Mouse (Mus musculus) bone marrow, adult 2 months (tissue): Measurements from ENCODE around the gene Suz12. TPM values are rescaled to one million over a fixed set of nuclear protein-coding genes. Genes with fewer than 3 reads are reported as not detected.
A peak's percentile ranks its signal among the peaks of the same experiment; 100 is the strongest.
"Not testable (repeated sequence)": the region's sequence is repeated elsewhere in the genome, so short reads cannot be mapped to it uniquely, and the experiment has no call there.

Experiments used
- H3K27ac ChIP-seq: fragments of 200-500 bp; 2 replicates; pipeline ENCODE4 v1.5.1; 2012; ENCODE audit warnings: low read depth, mild to moderate bottlenecking, control low read depth, inconsistent platforms, low read length; ENCODE audit not compliant: control insufficient read depth, poor library complexity, insufficient read depth
- H3K4me1 ChIP-seq: fragments of 200-500 bp; 2 replicates; pipeline ENCODE4 v1.6.1; 2011; ENCODE audit warnings: low read length; ENCODE audit not compliant: control insufficient read depth, insufficient read depth
- H3K4me3 ChIP-seq: fragments of 200-500 bp; replicated peaks from 2 replicates; pipeline ENCODE3; 2011; ENCODE audit warnings: mild to moderate bottlenecking, low read depth, low read length, control low read depth; ENCODE audit not compliant: control insufficient read depth
- CTCF ChIP-seq: fragments of 200-500 bp; IDR thresholded peaks from 2 replicates; pipeline ENCODE4 v1.5.1; 2011; ENCODE audit warnings: low read length, control low read depth; ENCODE audit not compliant: control insufficient read depth, insufficient read depth
- POLR2A ChIP-seq: fragments of 200-500 bp; IDR thresholded peaks from 2 replicates; pipeline ENCODE4 v1.6.1; 2011; ENCODE audit warnings: low read depth, mild to moderate bottlenecking, control low read depth, low read length, borderline replicate concordance; ENCODE audit not compliant: control insufficient read depth
- WGBS: fragments of 180-500 bp; shearing (Covaris S2); methylation state at CpG from one replicate; pipeline ENCODE4 v1.1.7; 2018; 5-methylcytosine and 5-hydroxymethylcytosine counted together
- polyA plus RNA-seq: library from polyadenylated mRNA; stranded (reverse); fragments of >200 nt; gene quantifications from 2 replicates; pipeline ENCODE4 v1.2.4, GENCODE M21; 2011; ENCODE audit warnings: low replicate concordance; ENCODE audit not compliant: missing spikeins, insufficient read depth, insufficient read length

Suz12 gene
- polyA plus RNA-seq, 1 experiment: 39.0 TPM

DNA sequence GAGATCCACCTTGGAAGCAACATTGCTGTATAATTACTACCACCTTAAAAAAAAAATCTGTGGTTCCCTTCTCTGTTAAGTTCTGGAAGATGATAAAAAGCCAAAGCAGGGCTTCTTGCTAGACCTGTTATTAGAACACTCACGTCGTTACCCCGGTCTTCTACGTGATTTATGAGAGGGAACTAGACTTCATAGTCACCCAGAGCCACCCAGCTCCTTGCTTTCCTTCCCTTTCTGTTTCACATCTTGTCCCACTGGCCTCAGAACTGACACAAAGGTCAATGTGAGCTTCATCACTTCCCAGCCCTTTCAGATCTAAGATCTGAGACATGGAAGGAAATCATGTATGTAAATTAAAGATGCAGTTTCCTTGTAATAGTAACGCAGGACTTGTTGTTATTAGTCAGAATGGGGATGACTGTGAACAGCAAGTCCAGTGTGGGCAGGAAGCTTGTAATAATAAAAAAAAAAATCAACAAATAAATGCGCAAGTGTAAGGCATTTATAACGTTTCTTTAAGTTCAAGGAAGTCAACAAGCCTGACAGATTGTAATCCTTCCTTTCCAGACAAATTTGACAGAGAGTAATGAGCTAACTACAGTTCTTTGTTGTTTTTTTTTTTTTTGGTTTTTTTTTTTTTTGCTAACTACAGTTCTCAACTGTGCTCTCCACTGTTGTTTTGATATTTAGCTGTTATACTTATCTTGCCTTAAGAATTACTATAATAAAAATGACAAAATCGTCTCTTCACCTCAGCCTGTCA lies 29.5 kb upstream of the Suz12 start:
- 11% methylated on average over 8 of the region's 8 CpGs for WGBS
- TF ChIP-seq POLR2A: no peak
- TF ChIP-seq CTCF: no peak
- Histone ChIP-seq H3K4me3 (no peak overlapping the region), H3K4me1 (no peaks in the 10 kb centered on the region; the same call in 1 of the 2 replicates), H3K27ac (no peak overlapping the region)

DNA sequence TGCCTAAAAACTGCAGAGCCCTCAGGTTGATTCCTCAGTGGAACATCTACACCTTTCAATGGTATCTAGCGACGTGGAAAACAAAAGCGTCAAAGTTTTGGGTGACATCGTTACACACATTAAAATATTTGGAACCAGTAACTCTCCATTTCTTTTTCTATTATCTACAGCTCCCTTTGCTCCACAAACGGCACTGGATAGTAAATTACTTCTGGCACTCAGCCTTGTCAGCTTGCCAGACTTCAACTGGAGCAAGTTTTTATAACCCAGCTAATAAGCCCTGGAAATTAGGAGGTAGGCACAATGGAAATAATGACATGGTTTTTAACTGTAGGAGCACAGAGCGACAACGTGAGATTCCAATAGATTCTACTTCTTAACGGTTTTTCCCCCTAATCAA lies 27.0 kb upstream of the Suz12 start:
- Histone ChIP-seq H3K27ac (no peak overlapping the region), H3K4me3 (no peak overlapping the region), H3K4me1 (no peaks in the 10 kb centered on the region; the same call in 1 of the 2 replicates)
- 75% methylated on average over 8 of the region's 8 CpGs for WGBS
- no peak for TF ChIP-seq POLR2A
- no peak for TF ChIP-seq CTCF

DNA sequence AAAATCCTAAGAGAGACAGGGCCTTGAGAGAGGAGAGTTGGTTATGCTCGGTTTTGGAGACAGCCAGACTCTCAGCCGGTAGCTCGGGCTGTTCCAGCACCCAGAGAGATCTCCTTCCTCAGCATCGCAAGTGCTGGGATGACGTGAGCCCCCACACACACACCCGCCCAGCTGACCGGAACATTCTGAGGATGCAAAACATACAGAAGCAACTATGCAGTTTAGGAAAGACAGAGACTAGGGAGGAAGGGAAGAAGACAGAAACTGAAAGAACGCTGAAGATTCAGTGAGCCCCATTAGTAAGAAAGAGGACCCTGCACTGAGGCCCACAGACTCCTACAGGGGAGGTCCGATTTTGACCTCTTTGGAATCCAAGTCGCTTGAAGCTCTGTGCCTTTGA lies 25.2 kb upstream of the Suz12 start:
- H3K4me3 ChIP-seq: no peak overlapping the region
- WGBS: 84% methylated on average over 10 of the region's 10 CpGs
- H3K4me1 ChIP-seq: no peaks in the 10 kb centered on the region; the same call in 1 of the 2 replicates
- TF ChIP-seq CTCF (no peak), POLR2A (no peak)
- H3K27ac ChIP-seq: no peak overlapping the region

DNA sequence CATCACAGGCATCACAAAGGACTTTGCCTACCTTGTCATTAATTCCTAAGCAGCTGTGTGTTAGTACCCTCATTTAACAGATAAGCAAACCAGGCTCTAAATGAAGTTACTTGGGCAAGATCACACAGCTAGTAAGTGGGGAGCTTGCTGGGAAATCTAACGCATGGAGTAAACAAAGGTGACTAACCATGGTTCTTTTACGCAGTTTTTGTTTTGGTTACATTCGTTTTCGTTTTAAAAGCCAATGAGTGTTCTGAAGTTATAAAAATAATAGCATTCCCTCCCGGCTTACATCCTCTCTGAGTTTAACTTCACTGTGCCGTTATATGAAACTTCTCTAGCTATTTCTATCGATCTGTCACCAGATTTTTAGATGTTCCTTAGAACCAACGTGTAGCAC lies 19.8 kb upstream of the Suz12 start:
- 17% methylated on average over 8 of the region's 8 CpGs for WGBS
- no peak overlapping the region for H3K4me3 ChIP-seq
- TF ChIP-seq POLR2A: no peak
- TF ChIP-seq CTCF: no peak
- H3K27ac ChIP-seq: no peak overlapping the region
- peaks cover 3% of the 10 kb centered on the region; the same call in 1 of the 2 replicates for H3K4me1 ChIP-seq

DNA sequence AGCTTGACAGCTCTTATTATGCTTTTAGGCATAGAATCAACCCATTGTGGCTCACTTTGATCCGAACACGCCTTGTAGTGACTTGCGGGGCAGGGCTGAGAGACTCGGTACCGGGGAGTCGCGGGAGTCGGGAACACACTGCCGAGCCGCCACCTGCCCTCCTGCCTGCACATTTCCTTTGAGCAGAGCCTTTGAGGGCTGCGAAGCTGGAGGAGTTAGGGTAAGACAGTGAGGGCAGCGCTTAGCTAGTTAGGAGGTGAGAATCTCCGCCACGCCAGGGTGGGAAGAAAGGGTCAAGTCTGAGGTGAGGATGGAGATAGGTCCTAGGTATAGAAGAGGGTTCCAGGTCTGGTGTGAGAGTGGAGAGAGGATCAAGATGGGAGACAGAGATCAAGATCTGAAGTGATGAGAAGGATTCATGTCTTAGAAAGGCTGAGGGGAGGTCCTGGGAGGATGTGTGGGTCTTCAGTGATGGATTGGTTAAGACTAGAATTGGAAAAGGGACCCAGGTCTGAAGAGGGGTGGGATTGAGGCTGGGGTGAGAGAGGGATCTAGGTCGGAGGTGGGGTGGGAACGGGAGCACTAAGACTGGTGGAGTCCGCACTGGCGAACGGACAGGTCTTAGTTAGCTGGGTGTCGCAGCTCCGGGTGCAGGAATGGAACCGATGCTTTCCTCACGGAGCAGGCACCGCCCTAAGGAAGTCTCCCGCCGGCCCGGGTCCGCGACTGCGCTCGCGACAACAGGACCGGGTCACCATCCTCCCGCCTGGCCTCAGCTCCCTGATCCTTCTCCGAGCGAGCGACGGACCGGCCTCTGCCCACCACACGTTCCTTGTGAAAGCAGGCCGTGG lies 19.1 kb upstream of the Suz12 start:
- TF ChIP-seq CTCF (no peak), POLR2A (0 out of 2 replicates have a peak, but pooled peaks have one; percentile 29)
- peak overlapping the region; percentile 21 for H3K4me3 ChIP-seq
- peaks cover 3% of the 10 kb centered on the region; the same call in 1 of the 2 replicates for H3K4me1 ChIP-seq
- 1% methylated on average over 41 of the region's 41 CpGs for WGBS
- no peak overlapping the region for H3K27ac ChIP-seq

DNA sequence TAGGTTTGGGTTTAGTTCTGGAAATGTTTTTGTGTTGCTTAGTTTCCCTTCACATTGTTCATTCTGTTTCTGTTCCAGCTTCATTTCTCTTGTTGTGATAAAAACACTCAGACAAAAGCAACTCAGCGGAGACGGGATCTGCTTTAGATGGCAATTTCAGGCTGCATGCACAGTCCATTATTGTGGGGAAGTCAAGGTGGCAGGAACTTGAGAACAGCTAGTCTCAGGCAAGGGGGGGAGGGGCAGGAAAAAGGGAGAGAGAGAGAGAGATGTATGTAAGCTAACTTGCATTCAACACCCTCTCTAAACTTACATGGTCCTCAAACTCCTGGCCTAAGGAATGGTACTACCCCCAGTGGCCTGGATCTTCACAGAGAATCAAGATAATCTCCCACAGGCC lies 17.5 kb upstream of the Suz12 start:
- TF ChIP-seq CTCF (no peak), POLR2A (no peak)
- no peak overlapping the region for H3K4me3 ChIP-seq
- WGBS: 66% methylated on average over 2 of the region's 2 CpGs
- H3K4me1 ChIP-seq: peaks cover 3% of the 10 kb centered on the region; the same call in 1 of the 2 replicates
- H3K27ac ChIP-seq: no peak overlapping the region

DNA sequence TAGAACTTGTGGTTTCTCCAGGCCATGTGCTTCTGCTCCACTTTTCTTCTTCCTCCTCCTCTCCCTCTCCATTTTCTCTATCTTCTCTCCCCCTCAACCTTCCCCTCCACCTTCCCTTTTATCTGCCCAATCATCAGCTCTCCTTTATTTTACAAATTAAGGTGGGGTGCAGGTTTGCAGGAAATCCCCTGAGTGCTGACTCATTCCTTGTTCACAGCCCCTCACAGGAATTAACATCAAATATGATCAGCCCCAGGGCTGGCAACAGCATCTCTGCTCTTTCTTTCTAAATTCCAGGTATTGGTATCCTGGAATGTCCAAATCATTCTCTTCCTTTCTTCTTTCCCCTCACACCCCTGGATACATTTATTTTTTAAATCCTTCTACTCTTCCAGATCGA lies 16.7 kb upstream of the Suz12 start:
- 88% methylated on average over 1 of the region's 1 CpGs for WGBS
- Histone ChIP-seq H3K4me3 (no peak overlapping the region), H3K4me1 (peaks cover 3% of the 10 kb centered on the region; the same call in 1 of the 2 replicates), H3K27ac (no peak overlapping the region)
- TF ChIP-seq CTCF (no peak), POLR2A (no peak)

DNA sequence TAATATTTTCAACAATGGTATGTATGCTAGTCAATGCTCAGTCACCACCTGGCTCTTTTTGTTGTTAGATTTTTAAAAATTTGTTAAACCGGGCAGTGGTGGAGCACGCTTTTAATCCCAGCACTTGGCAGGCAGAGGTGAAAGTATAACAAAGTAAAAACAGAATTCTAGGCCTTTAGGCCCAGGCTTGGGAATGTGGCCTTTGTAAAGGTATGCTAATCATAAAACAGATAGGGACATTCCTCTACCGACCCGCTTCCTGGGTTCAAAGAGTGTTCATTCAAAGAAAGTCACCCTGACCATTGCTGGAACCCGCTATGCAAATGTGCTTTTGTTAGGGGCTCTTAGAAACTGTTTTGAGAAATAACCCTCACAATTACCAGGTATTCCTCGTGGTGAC lies 16.3 kb upstream of the Suz12 start:
- WGBS: 80% methylated on average over 6 of the region's 6 CpGs

DNA sequence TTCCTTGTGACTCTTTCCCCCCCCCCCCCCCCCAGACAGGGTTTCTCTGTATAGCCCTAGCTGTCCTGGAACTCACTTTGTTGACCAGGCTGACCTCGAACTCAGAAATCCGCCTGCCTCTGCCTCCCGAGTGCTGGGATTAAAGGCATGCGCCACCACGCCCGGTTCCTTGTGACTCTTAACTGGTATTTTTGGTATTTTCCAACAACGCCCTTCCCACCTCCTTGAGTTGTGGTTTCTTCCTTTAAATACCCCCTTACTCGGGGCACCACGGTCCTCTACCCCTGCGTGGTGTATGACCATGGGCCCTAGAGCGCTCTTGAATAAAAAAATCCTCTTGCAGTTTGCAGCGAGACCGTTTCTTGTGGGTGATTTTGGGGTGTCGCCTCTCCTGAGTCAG lies 15.8 kb upstream of the Suz12 start:
- H3K4me1 ChIP-seq, H3K27ac ChIP-seq, H3K4me3 ChIP-seq: not testable (repeated sequence)
- 86% methylated on average over 14 of the region's 14 CpGs for WGBS

More for the DNA sequence above, 16.3 kb upstream of the Suz12 start:
- H3K4me3 ChIP-seq, H3K27ac ChIP-seq, H3K4me1 ChIP-seq: not testable (repeated sequence)

DNA sequence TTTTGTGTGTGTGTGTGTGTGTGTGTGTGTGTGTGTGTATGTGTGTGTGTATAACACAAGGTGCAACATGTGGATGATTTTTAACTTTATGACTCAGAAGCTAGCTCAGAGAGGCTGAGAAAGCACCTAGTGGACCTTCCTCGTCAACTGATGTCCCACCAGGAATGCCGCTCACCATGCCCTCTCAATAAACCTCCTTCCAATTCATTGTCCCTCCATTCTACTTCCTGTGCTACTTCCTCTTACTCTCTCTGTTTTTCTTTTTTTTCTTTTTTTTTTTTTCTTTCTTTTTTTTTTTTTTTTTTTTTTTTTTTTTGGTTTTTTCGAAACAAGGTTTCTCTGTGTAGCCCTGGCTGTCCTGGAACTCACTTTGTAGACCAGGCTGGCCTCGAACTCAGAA lies 15.2 kb upstream of the Suz12 start:
- H3K4me3 ChIP-seq, H3K4me1 ChIP-seq, H3K27ac ChIP-seq: not testable (repeated sequence)
- WGBS: 79% methylated on average over 4 of the region's 4 CpGs
